Mouse (Mus musculus) ES-Bruce4 (cell line): ENCODE measurements around the gene Cad. TPM values are rescaled to one million over a fixed set of nuclear protein-coding genes. Genes with fewer than 3 reads are reported as not detected.
A peak's percentile ranks its signal among the peaks of the same experiment; 100 is the strongest.

Experiments used
- H3K27ac ChIP-seq: 2 replicates; pipeline ENCODE4 v1.5.1; 2012; ENCODE audit warnings: low read length, inconsistent platforms; ENCODE audit not compliant: insufficient read depth
- H3K27me3 ChIP-seq: 2 replicates; pipeline ENCODE4 v1.6.1; 2012; ENCODE audit warnings: mild to moderate bottlenecking, low read length, inconsistent platforms; ENCODE audit not compliant: control insufficient read depth, poor library complexity, insufficient read depth, severe bottlenecking
- H3K36me3 ChIP-seq: 2 replicates; pipeline ENCODE4 v1.6.1; 2012; ENCODE audit warnings: inconsistent platforms, mild to moderate bottlenecking, low read length, moderate library complexity; ENCODE audit not compliant: control insufficient read depth, poor library complexity, insufficient read depth, severe bottlenecking
- H3K4me1 ChIP-seq: one replicate; pipeline ENCODE4 v1.8.1; 2011; ENCODE audit warnings: low read length; ENCODE audit not compliant: control insufficient read depth, insufficient read depth
- H3K4me3 ChIP-seq: 2 replicates; pipeline ENCODE4 v1.5.1; 2011; ENCODE audit warnings: low read depth, mild to moderate bottlenecking, low read length
- H3K9ac ChIP-seq: 2 replicates; pipeline ENCODE4 v1.6.1; 2012; ENCODE audit warnings: low read depth, mild to moderate bottlenecking, inconsistent platforms; ENCODE audit not compliant: poor library complexity, severe bottlenecking
- H3K9me3 ChIP-seq: replicated peaks from 2 replicates; pipeline ENCODE4 v1.6.1; 2012; ENCODE audit warnings: mild to moderate bottlenecking, low read length, inconsistent platforms; ENCODE audit not compliant: control insufficient read depth, poor library complexity, insufficient read depth, severe bottlenecking
- CTCF ChIP-seq: IDR thresholded peaks from one replicate; pipeline ENCODE4 v1.8.1; 2011; ENCODE audit warnings: low read depth, low read length
- EP300 ChIP-seq: IDR thresholded peaks from 2 replicates; pipeline ENCODE4 v1.6.1; 2011; ENCODE audit warnings: low read depth, low read length; ENCODE audit not compliant: insufficient read depth
- POLR2A ChIP-seq: IDR thresholded peaks from one replicate; pipeline ENCODE4 v1.8.1; 2011; ENCODE audit warnings: low read length; ENCODE audit not compliant: insufficient read depth
- polyA plus RNA-seq: library from polyadenylated mRNA; stranded (reverse); fragments of >200 nt; gene quantifications from 2 replicates; pipeline ENCODE4 v1.2.4, GENCODE M21; 2011; ENCODE audit warnings: low read depth; ENCODE audit not compliant: missing spikeins, insufficient read depth, insufficient read length

Gene Cad
- polyA plus RNA-seq, 1 experiment = 147 TPM

- Histone ChIP-seq H3K27ac (no peak overlapping the region), H3K36me3 (peaks cover 21% of the 10 kb centered on the region), H3K4me3 (no peak overlapping the region), H3K9me3 (no peaks in the 10 kb centered on the region), H3K9ac (no peak overlapping the region), H3K27me3 (no peaks in the 10 kb centered on the region), H3K4me1 (no peaks in the 10 kb centered on the region)
- TF ChIP-seq EP300 = no peak
- TF ChIP-seq CTCF = no peak
- no peak for TF ChIP-seq POLR2A
Measured at GRCm38 (mm10) chr5:31080059-31080794, 25.6 kb downstream of the Cad start.

DNA sequence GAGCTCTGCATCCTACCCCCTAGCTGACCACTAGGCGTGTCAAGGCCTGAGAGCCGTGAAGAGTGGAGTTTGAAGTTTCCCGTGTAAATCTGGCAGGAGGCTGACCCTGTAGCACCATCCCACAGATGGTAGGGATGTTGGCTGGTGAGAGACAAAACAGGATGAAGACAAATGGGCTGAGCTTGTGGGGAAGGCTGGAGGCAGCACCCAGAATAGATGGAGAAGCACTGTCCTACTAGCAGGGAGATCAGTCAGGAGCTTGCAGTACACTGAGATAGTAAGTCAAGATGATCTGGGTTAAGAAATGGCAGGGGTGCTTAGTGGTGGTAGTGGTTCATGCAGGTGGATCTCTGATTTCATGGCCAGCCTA lies 26.2 kb downstream of the Cad start:
- no peak overlapping the region for H3K27ac ChIP-seq
- no peak overlapping the region for H3K4me3 ChIP-seq
- no peak overlapping the region for H3K9ac ChIP-seq
- TF ChIP-seq CTCF (no peak), EP300 (no peak), POLR2A (no peak)
- peaks cover 15% of the 10 kb centered on the region for H3K36me3 ChIP-seq
- no peaks in the 10 kb centered on the region for H3K9me3 ChIP-seq
- no peaks in the 10 kb centered on the region for H3K4me1 ChIP-seq
- H3K27me3 ChIP-seq = no peaks in the 10 kb centered on the region

DNA sequence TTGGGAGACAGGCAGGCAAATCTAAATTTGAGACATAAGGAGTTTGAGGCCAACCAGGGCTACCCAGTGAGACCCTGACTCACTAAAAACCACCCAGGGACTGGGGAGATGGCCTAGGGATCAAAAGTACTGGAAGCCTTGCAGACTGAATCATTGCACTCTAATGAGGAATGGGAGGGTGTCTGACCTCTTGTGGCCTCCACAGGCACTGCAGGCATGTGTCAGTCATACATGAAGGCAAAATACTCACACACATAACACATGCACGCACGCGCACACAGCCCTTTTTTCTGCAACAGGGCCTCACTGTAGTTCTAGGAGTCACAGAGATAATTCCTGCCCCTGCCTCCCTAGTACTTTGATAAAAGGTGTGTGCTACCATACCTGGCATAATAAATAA lies 26.8 kb downstream of the Cad start:
- Histone ChIP-seq H3K4me3 (no peak overlapping the region), H3K4me1 (no peaks in the 10 kb centered on the region), H3K27me3 (no peaks in the 10 kb centered on the region), H3K9me3 (no peaks in the 10 kb centered on the region), H3K27ac (no peak overlapping the region), H3K9ac (no peak overlapping the region), H3K36me3 (peaks cover 13% of the 10 kb centered on the region)
- no peak for TF ChIP-seq POLR2A
- peak; percentile 88 for TF ChIP-seq CTCF

DNA sequence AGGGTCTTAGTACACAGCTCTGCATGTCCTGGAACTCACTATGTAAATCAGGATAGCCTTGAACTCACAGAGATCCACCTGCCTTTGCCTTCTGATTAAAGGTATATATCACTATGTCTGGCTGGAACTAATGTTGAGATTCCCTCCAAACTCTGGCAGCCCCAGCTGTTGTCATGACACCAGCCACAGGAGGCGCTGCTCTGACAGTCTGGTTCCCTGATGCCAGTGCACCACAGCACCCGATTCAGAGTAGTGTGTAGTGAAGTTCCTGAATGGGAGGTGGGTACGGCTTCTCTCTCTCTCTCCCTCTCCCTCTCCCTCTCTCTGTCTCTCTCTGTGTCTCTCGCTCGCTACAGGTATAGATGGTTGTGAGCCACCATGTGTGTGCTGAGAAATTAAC lies 27.8 kb downstream of the Cad start:
- no peak for TF ChIP-seq POLR2A
- peak; percentile 84 for TF ChIP-seq CTCF
- Histone ChIP-seq H3K4me3 (no peak overlapping the region), H3K9ac (no peak overlapping the region), H3K4me1 (no peaks in the 10 kb centered on the region), H3K27me3 (no peaks in the 10 kb centered on the region), H3K36me3 (peaks cover 11% of the 10 kb centered on the region), H3K27ac (no peak overlapping the region), H3K9me3 (no peaks in the 10 kb centered on the region)

DNA sequence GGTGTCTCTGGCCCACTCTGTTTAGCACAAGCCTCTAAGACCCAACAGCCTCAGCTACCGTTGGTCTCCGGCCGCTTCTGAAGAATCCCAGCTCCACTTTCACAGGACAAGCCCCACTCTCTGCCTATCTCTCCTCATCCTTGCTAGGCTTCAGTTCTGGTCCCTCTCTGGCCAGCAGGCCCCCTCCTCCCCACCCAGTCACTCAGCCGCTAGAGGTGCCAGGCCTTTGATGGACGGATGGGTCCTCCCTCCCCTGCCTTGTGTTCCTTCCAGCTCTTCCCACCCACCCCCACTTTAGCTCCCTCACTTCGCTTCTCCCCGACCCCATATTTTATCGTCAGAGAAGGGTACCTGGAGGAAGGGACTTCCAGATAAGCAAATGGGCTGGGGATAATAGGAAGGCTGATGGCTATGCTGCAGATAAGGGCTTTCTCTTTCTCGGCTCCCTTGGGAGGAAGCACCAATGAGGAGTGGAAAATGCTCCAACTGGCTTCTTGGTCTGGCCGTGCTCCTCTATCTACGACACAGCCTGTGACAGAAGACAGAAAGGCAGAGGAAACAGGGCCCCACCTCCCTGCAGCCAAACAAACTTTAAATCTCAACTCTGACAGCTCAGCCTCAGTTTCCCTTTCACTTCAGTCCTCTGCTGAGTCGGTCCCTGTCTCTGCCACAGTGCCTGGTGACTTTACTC lies 28.5 kb downstream of the Cad start:
- Histone ChIP-seq H3K9me3 (no peaks in the 10 kb centered on the region), H3K27me3 (no peaks in the 10 kb centered on the region), H3K4me3 (no peak overlapping the region), H3K36me3 (peaks cover 5% of the 10 kb centered on the region), H3K27ac (no peak overlapping the region), H3K4me1 (no peaks in the 10 kb centered on the region), H3K9ac (no peak overlapping the region)
- TF ChIP-seq POLR2A (no peak), EP300 (no peak), CTCF (no peak)

GRCm38 (mm10) chr5:31083949-31084348 lies 29.4 kb downstream of the Cad start:
- Histone ChIP-seq H3K27ac (no peak overlapping the region), H3K27me3 (no peaks in the 10 kb centered on the region)

More at GRCm38 (mm10) chr5:31083949-31084348, 29.4 kb downstream of the Cad start:
- Histone ChIP-seq H3K9ac (no peak overlapping the region), H3K9me3 (no peaks in the 10 kb centered on the region), H3K4me3 (no peak overlapping the region), H3K36me3 (no peaks in the 10 kb centered on the region), H3K4me1 (no peaks in the 10 kb centered on the region)
- TF ChIP-seq CTCF (no peak), POLR2A (no peak), EP300 (no peak)
